Mouse (Mus musculus) adrenal gland, postnatal 25 days (tissue): ENCODE measurements around the gene Lrrc8d. TPM values are rescaled to one million over a fixed set of nuclear protein-coding genes. Genes with fewer than 3 reads are reported as not detected.
A peak's percentile ranks its signal among the peaks of the same experiment; 100 is the strongest.

Experiments
- DNase-seq: peaks from one replicate; pipeline ENCODE4 v3.0.0; 2021; ENCODE audit warnings: mixed read lengths
- long read RNA-seq: library from polyadenylated mRNA; stranded (forward); transcript quantifications from one replicate; pipeline ENCODE4 v2.0.0, GENCODE M21; 2021
- total RNA-seq: library from RNA; stranded (reverse); gene quantifications from 2 replicates; pipeline ENCODE4 v1.2.3, GENCODE M21; 2021

Lrrc8d gene
- 99.7 and 124 TPM in 2 replicates for total RNA-seq
- long read RNA-seq, partial matches to known transcripts: 0 of 22 reads
- long read RNA-seq, other reads (novel, unspliced or antisense): 13 of 22 reads

GRCm38 (mm10) chr5:105699141-105700069, at the start of gene Lrrc8d:
Gene Lrrc8d, plus strand, starts transcription at chr5:105699969.
- DNase-seq: peak; percentile 90

- DNase-seq: no peak
These were observed 48.9 kb upstream of the Lrrc8d start for GRCm38 (mm10) chr5:105650728-105651479.

GRCm38 (mm10) chr5:105651561-105651991, 48.2 kb upstream of the Lrrc8d start:
- DNase-seq: no peak

- DNase-seq: peak; percentile 82
These were observed 45.3 kb upstream of the Lrrc8d start for GRCm38 (mm10) chr5:105654237-105655063.

GRCm38 (mm10) chr5:105655100-105655734, 44.6 kb upstream of the Lrrc8d start:
- DNase-seq: no peak

- no peak for DNase-seq
These were observed 37.9 kb upstream of the Lrrc8d start for GRCm38 (mm10) chr5:105661894-105662293.

- no peak for DNase-seq
These were observed 32.8 kb upstream of the Lrrc8d start for GRCm38 (mm10) chr5:105666930-105667329.

- no peak for DNase-seq
These were observed 32.4 kb upstream of the Lrrc8d start for GRCm38 (mm10) chr5:105667411-105667810.

- no peak for DNase-seq
These were observed 30.7 kb upstream of the Lrrc8d start for GRCm38 (mm10) chr5:105669086-105669485.

GRCm38 (mm10) chr5:105669508-105670353, 30.0 kb upstream of the Lrrc8d start:
- DNase-seq: no peak

GRCm38 (mm10) chr5:105672332-105672731, 27.4 kb upstream of the Lrrc8d start:
- no peak for DNase-seq

GRCm38 (mm10) chr5:105675511-105675910, 24.3 kb upstream of the Lrrc8d start:
- no peak for DNase-seq

GRCm38 (mm10) chr5:105677071-105677470, 22.7 kb upstream of the Lrrc8d start:
- no peak for DNase-seq

- DNase-seq: no peak
These were observed 21.5 kb upstream of the Lrrc8d start for GRCm38 (mm10) chr5:105678243-105678642.

- DNase-seq: no peak
These were observed 20.5 kb upstream of the Lrrc8d start for GRCm38 (mm10) chr5:105679261-105679660.

- DNase-seq: no peak
These were observed 19.6 kb upstream of the Lrrc8d start for GRCm38 (mm10) chr5:105679921-105680843.

GRCm38 (mm10) chr5:105682143-105682611, 17.6 kb upstream of the Lrrc8d start:
- no peak for DNase-seq

GRCm38 (mm10) chr5:105683912-105684350, 15.8 kb upstream of the Lrrc8d start:
- DNase-seq: no peak
